Mouse (Mus musculus): ENCODE measurements around the gene Hltf. TPM values are rescaled to one million over a fixed set of nuclear protein-coding genes. Genes with fewer than 3 reads are reported as not detected.

Hltf gene
- total RNA-seq, 2 experiments from 2014 or later = 16.0 to 20.3 TPM

GRCm38 (mm10) chr3:20141240-20141639 lies 83.6 kb downstream of the Hltf start:
- no peak for DNase-seq (ENCODE audit: low spot score in 2 of 2)
- intact Hi-C loops (cut with DNase I) = no loop called here

GRCm38 (mm10) chr3:20141679-20142078 lies 84.1 kb downstream of the Hltf start:
- intact Hi-C loops (cut with DNase I) = no loop called here
- no peak for DNase-seq (ENCODE audit: low spot score in 2 of 2)

- DNase-seq (ENCODE audit: low spot score in 2 of 2) = no peak
- intact Hi-C loops (cut with DNase I) = no loop called here
These were observed 84.5 kb downstream of the Hltf start for GRCm38 (mm10) chr3:20142101-20142500.

GRCm38 (mm10) chr3:20142576-20142975 lies 85.0 kb downstream of the Hltf start:
- no peak for DNase-seq (ENCODE audit: low spot score in 2 of 2)
- intact Hi-C loops (cut with DNase I) = no loop called here

- DNase-seq (ENCODE audit: low spot score in 2 of 2) = no peak
- intact Hi-C loops (cut with DNase I) = no loop called here
These were observed 86.1 kb downstream of the Hltf start for GRCm38 (mm10) chr3:20143726-20144125.

- intact Hi-C loops (cut with DNase I) = no loop called here
- DNase-seq (ENCODE audit: low spot score in 2 of 2) = no peak
These were observed 86.8 kb downstream of the Hltf start for GRCm38 (mm10) chr3:20144401-20144800.

GRCm38 (mm10) chr3:20145696-20146113 lies 88.1 kb downstream of the Hltf start:
- DNase-seq (ENCODE audit: low spot score in 2 of 2) = no peak
- intact Hi-C loops (cut with DNase I) = no loop called here

GRCm38 (mm10) chr3:20146884-20147395 lies 89.3 kb downstream of the Hltf start:
- peak in 1 of 2 experiments; percentile 21 for DNase-seq (ENCODE audit: low spot score in 2 of 2)
- intact Hi-C loops (cut with DNase I) = no loop called here

- no peak for DNase-seq (ENCODE audit: low spot score in 2 of 2)
- intact Hi-C loops (cut with DNase I) = no loop called here
These were observed 90.0 kb downstream of the Hltf start for GRCm38 (mm10) chr3:20147647-20148046.

GRCm38 (mm10) chr3:20150511-20150910 lies 92.9 kb downstream of the Hltf start:
- intact Hi-C loops (cut with DNase I) = no loop called here
- DNase-seq (ENCODE audit: low spot score in 2 of 2) = no peak

GRCm38 (mm10) chr3:20151651-20152050 lies 94.0 kb downstream of the Hltf start:
- DNase-seq (ENCODE audit: low spot score in 2 of 2) = no peak
- intact Hi-C loops (cut with DNase I) = no loop called here

GRCm38 (mm10) chr3:20154531-20155367 lies 97.1 kb downstream of the Hltf start, which contains the start of gene Gyg:
TSS of gene Gyg (minus strand) at chr3:20155317.
- intact Hi-C loops (cut with DNase I) = no loop called here
- DNase-seq (ENCODE audit: low spot score in 2 of 2) = peak; percentile 57 to 68

GRCm38 (mm10) chr3:20155476-20155875 lies 97.9 kb downstream of the Hltf start:
- DNase-seq (ENCODE audit: low spot score in 2 of 2) = no peak
- intact Hi-C loops (cut with DNase I) = no loop called here

- intact Hi-C loops (cut with DNase I) = no loop called here
These were observed 109.9 kb downstream of the Hltf start for GRCm38 (mm10) chr3:20167487-20167886.

More at GRCm38 (mm10) chr3:20167487-20167886, 109.9 kb downstream of the Hltf start:
- no peak for DNase-seq (ENCODE audit: low spot score in 2 of 2)

Other genes with a start within 250 kb of the Hltf start
- gene Cp, start 100.8 kb upstream of the Hltf start, total RNA-seq (2021) = 10 to 100 TPM; 11.2 to 13.4 TPM
- 10 to 100 TPM; 13.4 to 17.3 TPM for gene Hps3, start 22.5 kb upstream of the Hltf start, total RNA-seq (2021)
- gene Gyg, start 97.5 kb downstream of the Hltf start, total RNA-seq (2021) = 10 to 100 TPM; 30.4 to 30.9 TPM
- not detected for gene Cpa3, start 184.4 kb downstream of the Hltf start, total RNA-seq (2021)
- gene Cpb1, start 217.9 kb downstream of the Hltf start, total RNA-seq (2021) = under 1 TPM in 1 of 2 experiments, not detected in 1; 0.34 TPM

All from left cerebral cortex, postnatal 25 days (tissue).